Mouse (Mus musculus): ENCODE results near the gene Tmigd1. TPM values are rescaled to one million over a fixed set of nuclear protein-coding genes. Genes with fewer than 3 reads are reported as not detected.

The Tmigd1 gene
- total and polyA plus RNA-seq, 3 experiments: not detected

DNA sequence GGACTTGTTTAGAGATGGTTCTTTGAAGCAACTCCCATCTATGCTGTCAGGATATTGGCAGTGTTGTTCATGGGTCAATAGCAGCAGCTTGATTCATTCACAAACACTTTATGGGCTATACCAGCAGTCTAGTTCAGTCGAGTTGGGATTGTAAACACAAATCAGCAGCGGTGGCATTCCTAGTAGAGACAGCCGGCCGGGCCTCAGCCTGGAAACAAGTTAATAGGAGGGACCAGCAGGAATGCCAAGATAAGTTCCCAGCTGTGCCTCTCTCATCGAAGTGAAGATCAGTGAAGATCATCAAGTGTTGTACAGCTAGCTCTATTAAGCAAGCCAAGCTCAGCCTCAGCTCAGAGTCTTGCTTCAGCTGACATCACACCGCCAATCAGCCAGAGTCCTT is 5.6 kb upstream of the Tmigd1 start:
- in situ Hi-C loops (cut with MboI; ENCODE audit: low pct_ligation_motif_present, low pct_unique_long_range_greater_than_20kb, low sequenced_read_pairs): loop anchor here (10.0 kb wide), 1 partner anchor 202 kb away; no protein-coding TSS in a partner anchor
- no peak for DNase-seq (ENCODE audit: extremely low read depth)
- no peak overlapping the region for H3K27ac ChIP-seq (ENCODE audit: insufficient read depth, low read depth)
- no peak for TF ChIP-seq GABPA (IDR thresholded peaks at IDR 0.05; ENCODE audit: insufficient replicate concordance, low read depth, low read length)
- TF ChIP-seq PAX5 (IDR thresholded peaks at IDR 0.05; ENCODE audit: low read length): no peak
- TF ChIP-seq ZMIZ1 (IDR thresholded peaks at IDR 0.05; ENCODE audit: low read depth, low read length): no peak
- TF ChIP-seq CTCF (conservative IDR thresholded peaks at IDR 0.05 in 1 of 2, IDR thresholded peaks at IDR 0.05 in 1 of 2; ENCODE audit: low read depth in 2 of 2, low read length in 2 of 2): no peak
- no peak for TF ChIP-seq ZNF384 (IDR thresholded peaks at IDR 0.05; ENCODE audit: low read depth, low read length)
- no peak for TF ChIP-seq EP300 (IDR thresholded peaks at IDR 0.05; ENCODE audit: low read length)
- TF ChIP-seq IRF4 (IDR thresholded peaks at IDR 0.05; ENCODE audit: low read depth, low read length): no peak
- no peak for TF ChIP-seq CHD2 (IDR thresholded peaks at IDR 0.05; ENCODE audit: low read length)
- TF ChIP-seq ZKSCAN1 (IDR thresholded peaks at IDR 0.05; ENCODE audit: borderline replicate concordance, low read depth, low read length): no peak
- TF ChIP-seq SMC3 (IDR thresholded peaks at IDR 0.05; ENCODE audit: low read depth, low read length): no peak
- no peak for TF ChIP-seq ETS1 (conservative IDR thresholded peaks at IDR 0.05; ENCODE audit: low read depth, low read length)
- no peak for TF ChIP-seq RAD21 (IDR thresholded peaks at IDR 0.05; ENCODE audit: low read depth, low read length)
- TF ChIP-seq JUND (conservative IDR thresholded peaks at IDR 0.05; ENCODE audit: low read depth, low read length): no peak
- TF ChIP-seq ELF1 (IDR thresholded peaks at IDR 0.05; ENCODE audit: low read depth, low read length): no peak
- TF ChIP-seq RCOR1 (conservative IDR thresholded peaks at IDR 0.05; ENCODE audit: low read depth, low read length): no peak
- no peak for TF ChIP-seq MAFK (IDR thresholded peaks at IDR 0.05; ENCODE audit: insufficient replicate concordance, low read length)
- TF ChIP-seq E2F4 (IDR thresholded peaks at IDR 0.05; ENCODE audit: insufficient replicate concordance, low read depth, low read length): no peak
- no peaks in the 10 kb centered on the region for H3K36me3 ChIP-seq (replicated peaks in 1 of 2; ENCODE audit: control insufficient read depth in 1 of 2, insufficient read depth in 1 of 2, low read length in 1 of 2)
- H3K9me3 ChIP-seq (replicated peaks; ENCODE audit: low read length): no peaks in the 10 kb centered on the region
- peaks cover 16 to 50% of the 10 kb centered on the region in 2 experiments for H3K4me1 ChIP-seq (ENCODE audit: control insufficient read depth in 1 of 2, insufficient read depth in 2 of 2)
- dilution Hi-C loops (cut with MboI; ENCODE audit: extremely low pct_ligation_motif_present, extremely low pct_unique_long_range_greater_than_20kb, low sequenced_read_pairs): no loop called here
- no peak overlapping the region for H3K9ac ChIP-seq (ENCODE audit: insufficient read depth, low read depth)
- H3K27me3 ChIP-seq (replicated peaks): no peaks in the 10 kb centered on the region
- H3K4me2 ChIP-seq (ENCODE audit: insufficient read depth, low read depth, poor library complexity, severe bottlenecking): no peak overlapping the region
- no peaks in the 10 kb centered on the region for H3K79me2 ChIP-seq (replicated peaks; ENCODE audit: control insufficient read depth, extremely low read depth, insufficient read depth, poor library complexity, severe bottlenecking)
- no peak overlapping the region for H3K4me3 ChIP-seq (replicated peaks in 1 of 3; ENCODE audit: low read depth in 2 of 3, low read length in 2 of 3, poor library complexity in 1 of 3)

DNA sequence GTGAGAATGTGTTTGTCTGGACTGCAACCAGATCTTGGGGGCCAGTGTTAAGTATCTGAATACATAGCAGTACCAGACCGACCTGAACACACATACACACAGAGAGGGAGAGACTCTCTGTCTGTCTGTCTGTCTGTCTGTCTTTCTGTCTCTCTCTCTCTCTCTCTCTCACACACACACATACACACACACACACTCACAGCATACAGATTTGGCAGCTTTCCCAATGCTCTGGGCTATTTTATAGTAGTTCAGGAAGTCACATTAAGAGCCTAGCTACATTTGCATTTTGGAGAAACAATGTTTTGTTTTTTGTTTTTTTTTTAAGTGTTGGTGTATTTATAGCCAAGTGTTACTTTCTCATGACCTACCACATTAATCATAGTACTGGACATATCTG is 4.8 kb upstream of the Tmigd1 start:
- DNase-seq (ENCODE audit: extremely low read depth): no peak
- Histone ChIP-seq H3K9me3 (replicated peaks; ENCODE audit: low read length) (no peaks in the 10 kb centered on the region), H3K27ac (ENCODE audit: insufficient read depth, low read depth) (no peak overlapping the region), H3K9ac (ENCODE audit: insufficient read depth, low read depth) (no peak overlapping the region), H3K4me2 (ENCODE audit: insufficient read depth, low read depth, poor library complexity, severe bottlenecking) (no peak overlapping the region), H3K4me3 (replicated peaks in 1 of 3; ENCODE audit: low read depth in 2 of 3, low read length in 2 of 3, poor library complexity in 1 of 3) (no peak overlapping the region), H3K36me3 (replicated peaks in 1 of 2; ENCODE audit: control insufficient read depth in 1 of 2, insufficient read depth in 1 of 2, low read length in 1 of 2) (no peaks in the 10 kb centered on the region), H3K27me3 (replicated peaks) (no peaks in the 10 kb centered on the region), H3K4me1 (ENCODE audit: control insufficient read depth in 1 of 2, insufficient read depth in 2 of 2) (peaks cover 10 to 45% of the 10 kb centered on the region in 2 experiments; a peak in 3 of 4 replicates), H3K79me2 (replicated peaks; ENCODE audit: control insufficient read depth, extremely low read depth, insufficient read depth, poor library complexity, severe bottlenecking) (no peaks in the 10 kb centered on the region)
- dilution Hi-C loops (cut with MboI; ENCODE audit: extremely low pct_ligation_motif_present, extremely low pct_unique_long_range_greater_than_20kb, low sequenced_read_pairs) (no loop called here), in situ Hi-C loops (cut with MboI; ENCODE audit: low pct_ligation_motif_present, low pct_unique_long_range_greater_than_20kb, low sequenced_read_pairs) (loop anchor here (10.0 kb wide), 1 partner anchor 202 kb away; no protein-coding TSS in a partner anchor)
- no peak for TF ChIP-seq ZC3H11A (IDR thresholded peaks at IDR 0.05; ENCODE audit: low read depth, low read length)
- TF ChIP-seq USF1 (IDR thresholded peaks at IDR 0.05; ENCODE audit: low read depth, low read length): no peak
- TF ChIP-seq TBP (conservative IDR thresholded peaks at IDR 0.05; ENCODE audit: low read depth, low read length): no peak
- no peak for TF ChIP-seq ZMIZ1 (IDR thresholded peaks at IDR 0.05; ENCODE audit: low read depth, low read length)
- no peak for TF ChIP-seq POLR2AphosphoS2 (IDR thresholded peaks at IDR 0.05; ENCODE audit: low read depth, low read length)
- TF ChIP-seq NELFE (IDR thresholded peaks at IDR 0.05; ENCODE audit: low read depth, low read length): no peak
- no peak for TF ChIP-seq PAX5 (IDR thresholded peaks at IDR 0.05; ENCODE audit: low read length)
- TF ChIP-seq MYC (IDR thresholded peaks at IDR 0.05; ENCODE audit: low read depth, low read length): no peak
- TF ChIP-seq ETS1 (conservative IDR thresholded peaks at IDR 0.05; ENCODE audit: low read depth, low read length): no peak

All from CH12.LX (cell line).